Mouse (Mus musculus): Measurements from ENCODE around the gene Map1lc3b. TPM values are rescaled to one million over a fixed set of nuclear protein-coding genes. Genes with fewer than 3 reads are reported as not detected.
A peak's percentile ranks its signal among the peaks of the same experiment; 100 is the strongest.

Map1lc3b gene
- polyA plus RNA-seq, 1 experiment = 101 TPM

DNA sequence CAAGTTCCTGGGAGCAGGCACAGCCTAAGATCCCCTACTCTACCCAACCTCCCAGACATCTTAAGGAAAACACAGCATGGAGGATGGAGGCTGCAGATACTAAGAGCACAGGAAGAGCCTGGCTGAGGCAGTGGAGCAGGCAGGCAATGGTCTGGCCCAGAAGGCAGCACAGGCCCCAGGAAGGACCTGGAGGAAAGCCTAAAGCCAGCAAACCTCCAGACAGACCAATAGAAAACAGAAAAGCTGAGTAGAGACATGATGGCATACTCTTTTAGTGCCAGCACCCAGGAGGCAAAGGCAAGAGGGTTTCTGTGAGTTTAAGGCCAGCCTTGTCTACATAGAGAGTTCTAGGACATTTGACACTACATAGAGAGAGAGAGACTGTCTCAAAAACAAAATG is 23.3 kb downstream of the Map1lc3b start:
- H3K36me3 ChIP-seq (ENCODE audit: control insufficient read depth, insufficient read depth) = peaks cover 38% of the 10 kb centered on the region
- TF ChIP-seq CTCF (IDR thresholded peaks at IDR 0.05; ENCODE audit: control insufficient read depth, insufficient read depth, insufficient read length) (no peak), CEBPB (IDR thresholded peaks at IDR 0.05; ENCODE audit: low read depth) (no peak)
- H3K79me2 ChIP-seq (ENCODE audit: control insufficient read depth, insufficient read depth) = peaks cover 56% of the 10 kb centered on the region
- peaks cover 30% of the 10 kb centered on the region for H3K79me3 ChIP-seq (ENCODE audit: low read depth)
- no peak overlapping the region for H3ac ChIP-seq (ENCODE audit: control insufficient read depth, insufficient read length, low read depth)
- no peak overlapping the region for H3K4me3 ChIP-seq (ENCODE audit: insufficient read depth, poor library complexity, severe bottlenecking)
- H3K27me3 ChIP-seq (ENCODE audit: control insufficient read depth, insufficient read depth, insufficient read length) = no peaks in the 10 kb centered on the region

DNA sequence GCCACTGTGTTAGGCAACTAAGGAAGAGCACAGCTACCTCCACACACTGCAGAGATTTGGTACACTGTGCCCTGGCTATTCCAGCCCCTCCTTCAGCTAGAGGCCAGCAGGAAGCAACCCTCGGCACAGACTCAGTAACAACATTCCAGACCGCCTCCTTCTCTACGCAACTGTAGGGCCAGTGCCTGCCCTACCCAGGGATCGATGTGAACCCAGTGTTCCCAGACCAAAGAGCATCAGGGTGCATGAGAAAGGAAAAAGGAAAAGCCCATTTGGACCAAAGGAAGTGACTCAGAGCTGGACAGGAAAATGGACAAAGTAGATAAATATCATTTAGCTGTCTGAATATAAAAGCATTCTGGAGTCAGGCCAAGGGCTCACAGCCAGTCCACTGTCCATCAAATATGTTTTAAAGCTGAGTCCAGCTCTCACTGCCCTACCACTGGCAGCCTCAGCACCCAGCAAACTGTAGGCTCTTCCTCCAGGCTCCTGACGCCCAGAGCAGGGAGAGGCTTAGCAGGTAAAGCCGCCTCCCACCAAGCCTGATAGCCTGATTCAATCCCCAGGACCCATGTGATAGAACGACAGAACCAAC is 29.3 kb downstream of the Map1lc3b start:
- no peaks in the 10 kb centered on the region for H3K27me3 ChIP-seq (ENCODE audit: control insufficient read depth, insufficient read depth, insufficient read length)
- H3K79me2 ChIP-seq (ENCODE audit: control insufficient read depth, insufficient read depth) = peaks cover 100% of the 10 kb centered on the region
- H3K79me3 ChIP-seq (ENCODE audit: low read depth) = peaks cover 59% of the 10 kb centered on the region
- H3K4me3 ChIP-seq (ENCODE audit: insufficient read depth, poor library complexity, severe bottlenecking) = no peak overlapping the region
- peaks cover 30% of the 10 kb centered on the region for H3K36me3 ChIP-seq (ENCODE audit: control insufficient read depth, insufficient read depth)
- TF ChIP-seq CTCF (IDR thresholded peaks at IDR 0.05; ENCODE audit: control insufficient read depth, insufficient read depth, insufficient read length) = no peak
- no peak overlapping the region for H3ac ChIP-seq (ENCODE audit: control insufficient read depth, insufficient read length, low read depth)

DNA sequence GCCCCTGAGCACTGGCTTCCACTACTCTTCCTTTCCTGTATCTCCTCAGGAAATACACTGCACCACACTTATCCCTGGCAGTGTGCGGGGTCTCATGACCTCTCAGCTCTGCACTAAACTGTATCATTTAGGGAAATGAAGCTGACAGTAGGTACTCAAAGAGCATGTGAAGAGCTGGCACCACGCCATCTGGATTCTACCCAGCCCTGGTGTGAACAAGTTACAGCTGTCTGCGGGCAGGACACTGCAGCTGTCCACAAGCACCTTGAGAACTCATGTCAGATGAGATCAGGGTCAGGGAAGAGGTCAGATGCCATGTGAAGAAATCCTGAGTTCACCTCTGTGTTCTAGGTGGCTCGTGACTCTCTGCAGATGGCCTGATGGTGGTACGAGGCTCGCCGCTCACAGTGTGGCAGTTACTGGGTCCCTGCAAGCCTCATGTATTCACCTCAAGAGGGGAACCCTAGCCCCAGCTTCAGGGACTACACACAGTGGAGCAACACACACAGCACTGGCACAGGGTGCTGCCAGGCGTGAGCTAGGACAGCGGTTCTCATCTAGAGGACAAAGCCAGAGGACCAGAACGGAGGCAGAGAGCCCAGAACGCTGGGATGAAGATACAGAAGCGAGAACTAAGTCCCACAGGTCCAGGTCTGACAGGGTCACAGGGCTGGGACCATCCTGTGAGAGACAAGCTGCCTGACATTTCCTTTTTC is 30.8 kb downstream of the Map1lc3b start:
- peaks cover 55% of the 10 kb centered on the region for H3K79me3 ChIP-seq (ENCODE audit: low read depth)
- peaks cover 100% of the 10 kb centered on the region for H3K79me2 ChIP-seq (ENCODE audit: control insufficient read depth, insufficient read depth)
- no peak overlapping the region for H3K4me3 ChIP-seq (ENCODE audit: insufficient read depth, poor library complexity, severe bottlenecking)
- no peaks in the 10 kb centered on the region for H3K27me3 ChIP-seq (ENCODE audit: control insufficient read depth, insufficient read depth, insufficient read length)
- no peak overlapping the region for H3ac ChIP-seq (ENCODE audit: control insufficient read depth, insufficient read length, low read depth)
- peaks cover 27% of the 10 kb centered on the region for H3K36me3 ChIP-seq (ENCODE audit: control insufficient read depth, insufficient read depth)
- TF ChIP-seq CTCF (IDR thresholded peaks at IDR 0.05; ENCODE audit: control insufficient read depth, insufficient read depth, insufficient read length) (no peak), USF1 (IDR thresholded peaks at IDR 0.05; ENCODE audit: low read depth) (no peak), FOSL1 (IDR thresholded peaks at IDR 0.05; ENCODE audit: insufficient read depth, low read length, poor library complexity, severe bottlenecking) (no peak), MYOD1 (IDR thresholded peaks at IDR 0.05; ENCODE audit: control insufficient read depth, insufficient read length, low read depth) (no peak), MAX (IDR thresholded peaks at IDR 0.05) (no peak), CEBPB (IDR thresholded peaks at IDR 0.05; ENCODE audit: low read depth) (no peak), MYOG (IDR thresholded peaks at IDR 0.05; ENCODE audit: control insufficient read depth, extremely low read depth, insufficient read length) (no peak)

DNA sequence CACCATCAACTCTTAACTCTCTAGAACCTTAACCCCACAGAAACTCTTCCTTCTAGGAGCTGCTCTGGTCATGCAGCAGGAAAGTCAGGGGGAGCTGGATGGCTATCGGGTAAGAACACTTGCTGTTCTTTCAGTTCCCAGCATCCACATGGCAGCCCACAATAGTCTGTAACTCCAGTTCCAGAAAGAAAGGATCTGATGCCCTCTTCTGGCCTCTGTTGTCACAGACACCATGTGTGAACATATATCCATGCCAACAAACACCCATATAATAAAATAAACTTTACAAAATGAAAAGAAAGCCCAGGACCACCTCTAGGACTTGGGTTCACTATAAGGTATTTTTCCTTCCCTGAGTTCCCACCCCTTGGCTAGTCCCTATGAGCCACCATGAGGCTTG is 31.7 kb downstream of the Map1lc3b start:
- no peak for TF ChIP-seq USF1 (IDR thresholded peaks at IDR 0.05; ENCODE audit: low read depth)
- TF ChIP-seq MYOG (IDR thresholded peaks at IDR 0.05; ENCODE audit: control insufficient read depth, extremely low read depth, insufficient read length) = no peak
- Histone ChIP-seq H3ac (ENCODE audit: control insufficient read depth, insufficient read length, low read depth) (no peak overlapping the region), H3K36me3 (ENCODE audit: control insufficient read depth, insufficient read depth) (peaks cover 27% of the 10 kb centered on the region), H3K27me3 (ENCODE audit: control insufficient read depth, insufficient read depth, insufficient read length) (no peaks in the 10 kb centered on the region), H3K4me3 (ENCODE audit: insufficient read depth, poor library complexity, severe bottlenecking) (no peak overlapping the region), H3K79me3 (ENCODE audit: low read depth) (peaks cover 59% of the 10 kb centered on the region), H3K79me2 (ENCODE audit: control insufficient read depth, insufficient read depth) (peaks cover 100% of the 10 kb centered on the region)

DNA sequence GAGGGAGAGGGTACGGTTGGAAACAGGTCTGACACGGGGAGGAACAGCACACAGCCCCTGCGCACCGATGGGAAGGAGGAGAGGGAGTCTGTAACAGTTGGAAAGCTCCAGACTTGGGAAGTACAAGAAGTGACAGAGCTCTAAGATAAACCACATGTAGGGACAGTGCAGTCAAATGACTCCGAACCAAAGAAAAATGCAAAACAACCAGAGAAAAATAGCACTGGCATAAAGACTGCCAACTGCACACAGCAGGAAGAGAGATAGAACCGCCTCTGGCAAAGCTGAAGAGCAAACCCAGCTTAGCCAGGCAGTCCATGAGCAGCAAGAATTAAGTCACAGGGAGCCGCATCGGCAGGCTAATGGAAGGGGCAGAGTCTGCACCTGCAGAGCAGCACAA is 32.9 kb downstream of the Map1lc3b start:
- Histone ChIP-seq H3K27me3 (ENCODE audit: control insufficient read depth, insufficient read depth, insufficient read length) (no peaks in the 10 kb centered on the region), H3K79me2 (ENCODE audit: control insufficient read depth, insufficient read depth) (peaks cover 100% of the 10 kb centered on the region), H3K4me3 (ENCODE audit: insufficient read depth, poor library complexity, severe bottlenecking) (no peak overlapping the region), H3K79me3 (ENCODE audit: low read depth) (peaks cover 61% of the 10 kb centered on the region), H3K36me3 (ENCODE audit: control insufficient read depth, insufficient read depth) (peaks cover 27% of the 10 kb centered on the region), H3ac (ENCODE audit: control insufficient read depth, insufficient read length, low read depth) (no peak overlapping the region)
- no peak for TF ChIP-seq MYOD1 (IDR thresholded peaks at IDR 0.05; ENCODE audit: control insufficient read depth, insufficient read length, low read depth)
- no peak for TF ChIP-seq CEBPB (IDR thresholded peaks at IDR 0.05; ENCODE audit: low read depth)
- TF ChIP-seq CTCF (IDR thresholded peaks at IDR 0.05; ENCODE audit: control insufficient read depth, insufficient read depth, insufficient read length) = no peak
- no peak for TF ChIP-seq USF1 (IDR thresholded peaks at IDR 0.05; ENCODE audit: low read depth)
- TF ChIP-seq MAX (IDR thresholded peaks at IDR 0.05) = no peak
- TF ChIP-seq FOSL1 (IDR thresholded peaks at IDR 0.05; ENCODE audit: insufficient read depth, low read length, poor library complexity, severe bottlenecking) = no peak
- TF ChIP-seq MYOG (IDR thresholded peaks at IDR 0.05; ENCODE audit: control insufficient read depth, extremely low read depth, insufficient read length) = no peak

DNA sequence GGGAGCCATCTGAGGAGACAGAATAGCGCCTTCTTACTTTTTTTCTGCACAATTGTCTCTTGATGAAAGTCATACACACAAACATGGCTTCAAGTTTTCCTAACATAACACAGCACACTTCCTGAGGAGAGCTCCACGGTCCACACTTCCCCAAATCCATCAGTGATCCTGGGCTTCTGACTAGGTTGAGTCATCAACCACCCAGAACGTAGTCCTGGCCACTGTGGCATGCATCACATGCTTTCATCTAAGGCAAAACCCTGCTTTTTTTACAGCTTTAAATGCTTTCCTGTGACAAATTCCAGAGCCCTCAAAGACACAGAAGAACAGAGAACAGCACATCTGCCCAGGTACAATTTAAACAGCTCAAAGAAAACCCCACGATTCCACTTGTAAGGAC is 38.5 kb downstream of the Map1lc3b start:
- Histone ChIP-seq H3ac (ENCODE audit: control insufficient read depth, insufficient read length, low read depth) (no peak overlapping the region), H3K4me3 (ENCODE audit: insufficient read depth, poor library complexity, severe bottlenecking) (no peak overlapping the region), H3K36me3 (ENCODE audit: control insufficient read depth, insufficient read depth) (peaks cover 27% of the 10 kb centered on the region), H3K79me2 (ENCODE audit: control insufficient read depth, insufficient read depth) (peaks cover 100% of the 10 kb centered on the region), H3K79me3 (ENCODE audit: low read depth) (peaks cover 64% of the 10 kb centered on the region), H3K27me3 (ENCODE audit: control insufficient read depth, insufficient read depth, insufficient read length) (no peaks in the 10 kb centered on the region)
- TF ChIP-seq FOSL1 (IDR thresholded peaks at IDR 0.05; ENCODE audit: insufficient read depth, low read length, poor library complexity, severe bottlenecking) (no peak), USF1 (IDR thresholded peaks at IDR 0.05; ENCODE audit: low read depth) (peak; percentile 28), CTCF (IDR thresholded peaks at IDR 0.05; ENCODE audit: control insufficient read depth, insufficient read depth, insufficient read length) (no peak), MYOG (IDR thresholded peaks at IDR 0.05; ENCODE audit: control insufficient read depth, extremely low read depth, insufficient read length) (no peak), MAX (IDR thresholded peaks at IDR 0.05) (no peak)

Measured in C2C12 (cell line).